Mouse (Mus musculus) gastrocnemius, adult 2 months (tissue): ENCODE data around the gene Asic4. TPM values are rescaled to one million over a fixed set of nuclear protein-coding genes. Genes with fewer than 3 reads are reported as not detected.

Experiments
- DNase-seq: peaks from one replicate; pipeline ENCODE4 v3.0.0; 2022
- H3K27ac ChIP-seq: fragments of 200-600 bp; 2 replicates; pipeline ENCODE4 v1.8.1; 2022; ENCODE audit warnings: mild to moderate bottlenecking
- H3K4me3 ChIP-seq: fragments of 200-600 bp; 2 replicates; pipeline ENCODE4 v1.8.1; 2022; ENCODE audit warnings: mild to moderate bottlenecking, moderate library complexity
- CTCF ChIP-seq: fragments of 200-600 bp; IDR thresholded peaks from 2 replicates; pipeline ENCODE4 v1.8.1; 2022; ENCODE audit warnings: antibody characterized with exemption, mild to moderate bottlenecking, moderate library complexity
- intact Hi-C: fragments of 180-260 bp; cut with DNase I; formaldehyde crosslinking; loops from one replicate; pipeline ENCODE4 v1.15.1; 2025
- total RNA-seq, 2 experiments: library from RNA; stranded (reverse); gene quantifications; 2 replicates each; pipeline ENCODE4 v1.2.3; 2021

Gene Asic4
- total RNA-seq, 2 experiments from 2014 or later, result not detected

- peak overlapping the region; percentile 51 for H3K4me3 ChIP-seq
- peak; percentile 87 for DNase-seq
- intact Hi-C loops, result loop anchor here (1.0 to 5.0 kb wide), 2 partner anchors 21 to 104 kb away; no protein-coding TSS in a partner anchor
Observed at GRCm38 (mm10) chr1:75445751-75446611, 4.3 kb upstream of the Asic4 start.

GRCm38 (mm10) chr1:75446656-75447055 lies 3.6 kb upstream of the Asic4 start:
- DNase-seq, result no peak
- Histone ChIP-seq H3K27ac (no peak overlapping the region), H3K4me3 (no peak overlapping the region)
- intact Hi-C loops, result loop anchor here (5.0 kb wide), 1 partner anchor 104 kb away; no protein-coding TSS in a partner anchor
- no peak for TF ChIP-seq CTCF

More at GRCm38 (mm10) chr1:75445751-75446611, 4.3 kb upstream of the Asic4 start:
- no peak overlapping the region for H3K27ac ChIP-seq
- TF ChIP-seq CTCF, result peak; percentile 100; the same call in 1 of the 2 replicates

GRCm38 (mm10) chr1:75447265-75448051 lies 2.8 kb upstream of the Asic4 start:
- TF ChIP-seq CTCF, result no peak
- peak; percentile 48 for DNase-seq
- Histone ChIP-seq H3K27ac (no peak overlapping the region), H3K4me3 (peak overlapping the region; percentile 19)
- intact Hi-C loops, result loop anchor here (5.0 kb wide), 1 partner anchor 105 kb away; no protein-coding TSS in a partner anchor

GRCm38 (mm10) chr1:75448052-75448431 lies 2.2 kb upstream of the Asic4 start:
- TF ChIP-seq CTCF, result no peak
- intact Hi-C loops, result loop anchor here (5.0 kb wide), 1 partner anchor 106 kb away; no protein-coding TSS in a partner anchor
- DNase-seq, result no peak
- no peak overlapping the region for H3K27ac ChIP-seq
- no peak overlapping the region for H3K4me3 ChIP-seq

- DNase-seq, result no peak
- Histone ChIP-seq H3K4me3 (no peak overlapping the region), H3K27ac (no peak overlapping the region)
- TF ChIP-seq CTCF, result no peak
- intact Hi-C loops, result loop anchor here (5.0 kb wide), 1 partner anchor 107 kb away; no protein-coding TSS in a partner anchor
Observed at GRCm38 (mm10) chr1:75448937-75449336, 1.3 kb upstream of the Asic4 start.

- no peak for TF ChIP-seq CTCF
- Histone ChIP-seq H3K4me3 (no peak overlapping the region), H3K27ac (no peak overlapping the region)
- no peak for DNase-seq
- intact Hi-C loops, result loop anchor here (5.0 kb wide), 1 partner anchor 107 kb away; no protein-coding TSS in a partner anchor
Observed at GRCm38 (mm10) chr1:75449377-75450135, 680 bp upstream of the Asic4 start.

GRCm38 (mm10) chr1:75451900-75452299 lies 1.7 kb downstream of the Asic4 start:
- Histone ChIP-seq H3K27ac (no peak overlapping the region), H3K4me3 (no peak overlapping the region)
- no peak for DNase-seq
- intact Hi-C loops, result no loop called here
- no peak for TF ChIP-seq CTCF

GRCm38 (mm10) chr1:75455433-75455832 lies 5.2 kb downstream of the Asic4 start:
- Histone ChIP-seq H3K27ac (no peak overlapping the region), H3K4me3 (no peak overlapping the region)
- no peak for TF ChIP-seq CTCF
- no peak for DNase-seq
- intact Hi-C loops, result no loop called here

GRCm38 (mm10) chr1:75455948-75456347 lies 5.7 kb downstream of the Asic4 start:
- H3K4me3 ChIP-seq, result no peak overlapping the region
- TF ChIP-seq CTCF, result no peak
- DNase-seq, result no peak
- intact Hi-C loops, result no loop called here
- no peak overlapping the region for H3K27ac ChIP-seq

- no peak overlapping the region for H3K4me3 ChIP-seq
- TF ChIP-seq CTCF, result peak; percentile 47
- H3K27ac ChIP-seq, result no peak overlapping the region
- intact Hi-C loops, result no loop called here
- no peak for DNase-seq
Observed at GRCm38 (mm10) chr1:75456746-75457564, 6.7 kb downstream of the Asic4 start.

GRCm38 (mm10) chr1:75457710-75458024 lies 7.4 kb downstream of the Asic4 start:
- Histone ChIP-seq H3K4me3 (no peak overlapping the region), H3K27ac (no peak overlapping the region)
- DNase-seq, result no peak
- no peak for TF ChIP-seq CTCF
- intact Hi-C loops, result no loop called here
